Mouse (Mus musculus) lung, adult 2 months (tissue): ENCODE measurements around the gene Usp29.
"Not testable (repeated sequence)": the region's sequence is repeated elsewhere in the genome, so short reads cannot be mapped to it uniquely, and the experiment has no call there.

ENCODE experiments used
- CTCF ChIP-seq: fragments of 200-500 bp; IDR thresholded peaks from 2 replicates; pipeline ENCODE4 v1.5.1; 2011; ENCODE audit warnings: mild to moderate bottlenecking, low read length, control low read depth; ENCODE audit not compliant: insufficient read depth
- POLR2A ChIP-seq: fragments of 200-500 bp; IDR thresholded peaks from 2 replicates; pipeline ENCODE4 v1.6.1; 2011; ENCODE audit warnings: low read depth, mild to moderate bottlenecking, control low read depth, low read length, borderline replicate concordance; ENCODE audit errors: extremely low read depth

GRCm38 (mm10) chr7:6773865-6774413, 43.6 kb downstream of the Usp29 start:
- TF ChIP-seq CTCF, POLR2A: not testable (repeated sequence)
